Mouse (Mus musculus): ENCODE data around the gene Dvl3.

The Dvl3 gene

GRCm38 (mm10) chr16:20497980-20498676 lies 18.7 kb upstream of the Dvl3 start:
- no peak for DNase-seq (ENCODE audit: low spot score)

DNA sequence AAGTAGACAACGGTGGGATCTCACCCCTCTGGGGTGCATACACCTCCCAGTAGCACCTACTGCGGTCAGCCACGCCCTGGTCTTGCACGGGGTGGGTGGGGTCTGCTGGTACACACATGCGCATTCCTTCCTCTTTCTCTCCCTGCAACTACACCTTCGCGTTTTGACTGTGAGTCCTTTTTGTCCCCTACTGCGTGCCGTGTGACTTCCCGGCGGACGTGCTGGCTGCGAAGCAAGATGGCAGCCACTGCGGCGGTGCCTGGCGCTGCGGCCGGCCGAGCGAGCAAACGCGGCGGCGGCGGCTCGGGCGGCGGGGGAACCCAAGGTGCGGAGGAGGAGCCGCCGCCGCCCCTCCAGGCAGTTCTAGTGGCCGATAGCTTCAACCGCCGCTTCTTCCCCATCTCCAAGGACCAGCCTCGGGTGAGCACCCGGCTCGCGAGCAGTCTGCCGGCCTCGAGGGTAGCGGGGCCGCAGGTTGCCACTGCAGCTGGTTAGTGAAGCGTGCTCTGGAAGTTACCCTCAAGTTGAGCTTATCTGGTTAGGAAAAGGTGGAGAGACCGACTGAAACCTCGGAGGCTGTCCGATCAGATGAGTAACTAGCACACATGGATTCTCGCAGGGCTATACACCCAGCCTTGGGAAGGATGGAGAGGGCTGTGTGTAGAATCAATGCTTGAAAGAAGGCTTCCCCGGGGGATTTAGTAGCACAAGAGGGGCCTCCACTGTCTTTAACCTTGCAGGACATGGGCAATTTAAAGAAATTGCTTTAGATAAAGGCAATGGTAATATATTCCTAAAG lies 17.9 kb upstream of the Dvl3 start, which contains the start of gene Eif2b5:
Eif2b5 (plus strand) TSS at position 141 of the 799 bp plus-strand sequence.
- DNase-seq (ENCODE audit: low spot score), result peak; percentile 80

DNA sequence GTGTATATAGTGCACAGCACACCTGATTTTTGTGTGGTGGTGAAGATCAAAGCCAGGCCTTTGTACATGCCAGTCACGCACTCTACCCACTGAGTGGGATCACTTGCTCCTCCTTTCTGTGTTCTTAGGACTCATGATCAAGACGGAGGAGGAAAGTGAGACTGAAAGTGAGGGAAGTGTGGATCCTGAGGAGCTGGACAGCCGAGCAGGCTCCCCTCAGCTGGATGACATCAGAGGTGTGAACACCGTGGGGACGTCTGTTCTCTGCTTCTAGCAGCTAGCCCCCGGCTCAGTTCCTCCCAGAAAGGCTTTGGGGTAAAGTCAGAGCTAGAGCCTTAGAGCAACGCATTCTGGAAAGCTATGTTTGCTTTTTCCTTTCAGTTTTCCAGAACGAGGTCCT lies 10.8 kb upstream of the Dvl3 start:
- no peak for DNase-seq (ENCODE audit: low spot score)

DNA sequence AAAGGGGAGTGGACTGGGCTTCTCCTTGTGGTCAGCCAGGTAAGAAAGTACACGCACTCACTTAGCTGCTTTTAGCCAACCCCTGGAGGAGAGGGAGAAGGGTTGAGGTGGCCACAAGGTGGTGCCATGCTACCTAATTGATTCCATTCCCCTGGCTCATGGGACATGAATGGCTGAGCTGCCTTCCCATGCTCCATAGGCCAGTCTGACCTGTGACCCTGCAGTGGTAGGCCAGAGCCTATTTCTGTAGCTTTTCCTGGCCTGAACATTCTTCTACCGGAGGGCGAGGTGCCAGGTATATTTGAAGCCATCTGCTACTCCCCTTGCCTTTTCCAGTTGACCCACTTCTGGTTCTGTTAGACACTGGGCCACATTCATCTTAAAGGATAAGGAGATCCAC lies 7.4 kb upstream of the Dvl3 start:
- no peak for DNase-seq (ENCODE audit: low spot score)

- no peak for DNase-seq (ENCODE audit: low spot score)
Observed at GRCm38 (mm10) chr16:20511277-20511847, 5.4 kb upstream of the Dvl3 start.

- no peak for DNase-seq (ENCODE audit: low spot score)
Observed at GRCm38 (mm10) chr16:20516032-20516431, 750 bp upstream of the Dvl3 start.

GRCm38 (mm10) chr16:20517216-20517615 lies 434 bp downstream of the Dvl3 start:
- no peak for DNase-seq (ENCODE audit: low spot score)

- DNase-seq (ENCODE audit: low spot score), result no peak
Observed at GRCm38 (mm10) chr16:20517701-20518374, 1.1 kb downstream of the Dvl3 start.

DNA sequence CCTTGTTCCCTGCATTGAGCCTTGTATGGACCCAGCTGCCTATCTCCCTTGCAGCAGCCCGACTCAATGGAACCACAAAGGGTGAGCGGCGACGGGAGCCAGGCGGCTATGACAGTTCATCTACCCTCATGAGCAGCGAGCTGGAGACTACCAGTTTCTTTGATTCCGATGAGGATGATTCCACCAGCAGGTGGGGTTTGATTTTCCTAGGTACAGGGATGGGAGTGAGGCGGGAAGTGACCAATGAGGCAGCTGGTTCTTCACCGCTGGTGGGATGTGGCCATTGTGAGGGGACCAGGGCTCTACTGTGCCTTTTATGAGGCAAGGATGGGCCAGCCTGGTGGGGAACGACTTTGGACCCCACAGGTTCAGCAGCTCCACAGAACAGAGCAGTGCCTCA lies 7.1 kb downstream of the Dvl3 start:
- no peak for DNase-seq (ENCODE audit: low spot score)

GRCm38 (mm10) chr16:20528779-20529178 lies 12.0 kb downstream of the Dvl3 start:
- no peak for DNase-seq (ENCODE audit: low spot score)

GRCm38 (mm10) chr16:20529375-20529774 lies 12.6 kb downstream of the Dvl3 start:
- no peak for DNase-seq (ENCODE audit: low spot score)

- DNase-seq (ENCODE audit: low spot score), result no peak
Observed at GRCm38 (mm10) chr16:20530941-20531340, 14.2 kb downstream of the Dvl3 start.

DNA sequence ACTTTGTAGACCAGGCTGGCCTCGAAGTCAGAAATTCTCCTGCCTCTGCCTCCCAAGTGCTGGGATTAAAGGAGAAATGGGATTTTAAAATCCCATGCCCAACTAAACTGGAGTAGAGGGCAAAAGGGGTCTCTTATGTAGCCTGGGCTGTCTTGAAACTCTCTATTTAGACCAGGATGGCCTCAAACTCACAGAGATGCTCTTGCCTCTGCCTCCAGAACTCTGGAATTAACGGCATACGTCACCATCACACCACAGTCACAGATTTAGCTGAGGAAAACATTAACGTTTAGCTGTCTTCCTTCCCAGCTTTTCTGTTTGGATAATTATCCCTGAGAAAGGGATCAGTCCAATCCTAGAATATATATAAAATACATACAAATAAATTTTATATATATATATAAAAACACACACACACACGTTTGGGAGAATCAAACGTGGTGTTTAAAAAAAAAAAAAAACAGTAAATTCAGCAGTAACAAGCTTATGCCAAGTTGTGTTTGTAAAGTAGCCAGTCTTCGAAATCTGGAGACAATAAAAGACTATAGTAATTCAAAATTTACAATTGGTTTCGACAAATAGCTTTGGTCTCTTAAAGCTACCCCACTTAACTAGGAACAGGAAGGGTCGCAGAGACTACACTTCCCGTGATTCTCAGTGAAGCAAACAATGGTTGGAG lies 18.0 kb downstream of the Dvl3 start:
- DNase-seq (ENCODE audit: low spot score), result no peak

DNA sequence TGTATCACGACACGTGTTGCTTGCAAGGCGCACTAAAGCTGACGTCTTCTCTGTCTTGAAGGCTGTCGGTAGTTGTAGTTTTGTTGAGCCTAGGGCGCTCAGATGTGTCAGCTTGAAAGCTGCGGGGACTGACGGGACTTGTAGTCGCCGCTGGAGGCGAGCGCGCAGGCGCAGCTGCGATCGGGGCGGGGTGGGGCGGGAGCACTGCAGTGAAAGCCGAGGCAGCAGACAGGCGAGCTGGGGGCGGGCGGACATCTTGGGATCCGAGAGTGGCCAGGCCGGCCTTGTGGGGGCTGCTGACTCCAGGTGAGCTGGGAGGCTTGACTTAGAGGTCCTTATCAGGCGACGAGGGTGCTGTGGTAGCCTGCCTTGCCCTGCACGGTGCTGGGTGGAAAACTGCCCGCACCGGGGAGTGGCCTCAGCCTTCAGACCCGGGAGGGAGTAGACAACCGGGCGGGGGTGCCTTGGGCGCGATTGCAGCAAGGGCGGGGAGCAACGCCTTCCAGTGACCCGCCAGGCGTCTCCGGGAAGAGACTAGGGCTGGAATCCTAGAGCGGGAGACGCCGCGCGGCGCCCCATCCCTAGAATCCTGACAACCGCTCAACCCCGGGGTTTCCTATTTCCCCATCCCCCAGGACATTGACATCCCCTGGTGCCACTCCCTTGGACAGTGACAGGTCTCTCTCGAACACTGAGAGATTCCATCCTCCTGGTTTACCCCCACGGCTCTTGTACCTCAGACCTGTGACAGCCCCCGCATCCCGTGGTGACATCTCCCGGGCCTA lies 18.7 kb downstream of the Dvl3 start, which contains the start of gene Ap2m1:
Ap2m1 (plus strand) TSS at position 183 of the 785 bp plus-strand sequence.
- peak; percentile 86 for DNase-seq (ENCODE audit: low spot score)

- no peak for DNase-seq (ENCODE audit: low spot score)
Observed at GRCm38 (mm10) chr16:20536081-20536665, 19.4 kb downstream of the Dvl3 start.

DNA sequence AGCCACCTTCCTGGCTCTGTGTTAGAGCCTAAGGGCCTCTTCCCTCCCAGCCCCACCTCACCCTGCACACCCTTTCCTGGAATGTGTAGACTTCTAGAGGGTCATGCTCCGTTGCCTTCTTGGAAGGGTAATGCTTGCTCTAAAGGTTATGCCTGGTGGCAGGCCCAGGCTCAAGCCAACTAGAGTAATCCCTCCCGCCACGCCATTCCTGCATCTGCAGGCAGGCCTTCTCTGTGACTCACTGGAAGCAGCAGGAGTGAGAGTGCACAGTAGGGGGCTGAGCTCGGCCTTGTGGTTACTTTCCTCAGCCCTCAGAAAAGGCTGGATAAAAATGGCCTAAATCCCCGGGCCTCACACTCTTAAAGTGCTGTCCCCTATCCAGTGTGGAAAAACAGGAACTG lies 20.3 kb downstream of the Dvl3 start:
- DNase-seq (ENCODE audit: low spot score), result no peak

DNA sequence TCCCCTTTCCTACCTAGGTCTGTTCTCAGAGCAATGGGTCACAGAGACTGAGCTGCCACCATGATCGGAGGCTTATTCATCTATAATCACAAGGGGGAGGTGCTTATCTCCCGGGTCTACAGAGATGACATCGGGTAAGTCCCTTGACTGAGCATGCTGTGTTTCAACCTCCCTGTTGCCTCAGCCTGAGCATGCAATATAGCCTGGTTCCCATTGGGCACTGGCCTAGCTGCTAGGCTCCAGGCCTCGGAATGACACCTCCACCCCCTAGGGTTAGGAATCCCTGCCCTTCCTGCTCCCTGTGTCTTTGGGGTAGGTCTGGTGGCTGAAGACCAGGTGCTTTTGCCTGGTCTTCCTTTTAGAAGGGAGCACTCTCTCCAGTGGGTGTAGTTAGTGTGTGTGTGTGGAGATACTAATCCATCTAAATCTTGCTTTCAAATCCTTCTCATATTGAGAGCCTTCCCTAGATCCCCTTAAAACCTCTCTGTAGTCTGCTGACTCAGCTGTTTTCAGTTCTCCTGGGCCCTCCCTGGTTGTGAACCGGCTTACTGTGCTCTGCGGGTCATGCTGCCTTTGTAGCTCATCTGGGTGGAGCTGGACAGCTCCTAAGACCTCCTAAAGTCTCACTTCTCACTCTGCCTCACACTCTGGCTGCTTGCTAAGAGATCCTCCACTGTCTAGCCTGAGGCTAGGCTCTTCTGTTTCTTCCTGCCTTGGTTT lies 21.0 kb downstream of the Dvl3 start:
- no peak for DNase-seq (ENCODE audit: low spot score)

DNA sequence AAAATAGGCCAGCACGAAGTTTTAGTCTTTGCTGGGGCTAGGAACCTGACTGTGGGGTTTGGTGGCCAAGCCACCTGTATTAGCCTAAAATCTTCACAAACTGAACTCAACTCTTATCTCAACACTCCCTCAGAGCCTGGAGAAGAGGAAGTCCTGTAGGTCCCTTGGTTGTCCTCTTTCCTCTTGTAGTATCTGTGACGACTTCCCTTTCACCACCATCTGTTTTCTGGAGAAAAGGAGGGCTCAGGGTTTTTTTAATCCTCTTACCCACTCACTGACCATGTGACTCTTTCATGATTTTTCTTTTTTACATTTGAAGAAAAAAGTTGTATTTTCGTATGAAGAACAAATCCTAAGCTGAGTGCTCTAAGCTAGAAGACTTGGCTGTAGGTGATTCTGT lies 22.9 kb downstream of the Dvl3 start:
- no peak for DNase-seq (ENCODE audit: low spot score)

GRCm38 (mm10) chr16:20540438-20540837 lies 23.7 kb downstream of the Dvl3 start:
- no peak for DNase-seq (ENCODE audit: low spot score)

GRCm38 (mm10) chr16:20545696-20546095 lies 28.9 kb downstream of the Dvl3 start:
- DNase-seq (ENCODE audit: low spot score), result no peak

Data from spleen, adult 12 weeks (tissue).